In the genomic region with DNA sequence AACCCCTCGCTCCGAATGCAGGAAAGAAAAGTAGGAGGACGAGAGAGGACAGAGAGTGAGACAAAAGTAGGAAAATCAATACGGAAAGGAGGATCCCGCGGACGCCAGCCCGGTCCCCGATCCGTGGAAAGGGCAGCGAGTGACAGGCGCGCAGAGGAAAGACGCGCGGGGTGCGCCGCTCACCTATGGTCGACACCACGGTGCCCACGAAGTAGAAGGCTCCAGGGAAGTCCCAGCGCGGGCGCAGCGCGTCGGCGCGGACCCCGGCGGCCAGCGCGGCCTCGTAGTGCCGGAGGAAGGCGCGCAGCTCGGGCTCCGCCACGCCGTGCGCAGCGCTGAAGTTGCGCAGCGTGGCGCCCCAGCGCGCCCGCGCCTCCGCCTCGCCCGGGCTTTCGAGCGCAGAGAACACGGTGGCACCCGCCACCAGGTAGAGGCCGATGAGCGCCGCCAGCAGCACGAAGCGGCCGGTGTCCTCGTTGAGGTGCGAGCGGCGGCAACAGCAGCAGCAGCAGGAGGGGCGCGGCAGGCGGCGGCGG, we compare ENCODE assay signal across 7 mouse cellular contexts. TPM values are rescaled to one million over a fixed set of nuclear protein-coding genes. Genes with fewer than 3 reads are reported as not detected.
DNase-seq lines count a peak whose midpoint lies in the region; ATAC-seq and TF ChIP-seq lines count a peak whose summit lies in the region.

No protein-coding gene starts in this region.

- peak; percentile 41; the same call in 1 of the 2 replicates for ATAC-seq in hindbrain, embryonic 11.5 days (ENCODE audit: low FRiP score)
- ATAC-seq in midbrain, embryonic 13.5 days: peak; percentile 38

- no peak for TF ChIP-seq CTCF in left cerebral cortex, adult 2 months (IDR thresholded peaks at IDR 0.05)

- no peaks in the 10 kb centered on the region for H3K9me3 ChIP-seq in hindbrain, embryonic 11.5 days (ENCODE audit: control insufficient read depth, low read length)
- no peaks in the 10 kb centered on the region for H3K9me3 ChIP-seq in midbrain, embryonic 13.5 days

- peaks cover 6% of the 10 kb centered on the region; the same call in 1 of the 2 replicates for H3K4me1 ChIP-seq in hindbrain, embryonic 11.5 days (replicated peaks; ENCODE audit: control insufficient read depth, insufficient read depth, low read length)
- peaks cover 32% of the 10 kb centered on the region for H3K4me1 ChIP-seq in midbrain, embryonic 13.5 days (replicated peaks)

- peaks cover 58% of the 10 kb centered on the region for H3K27me3 ChIP-seq in hindbrain, embryonic 11.5 days (ENCODE audit: control insufficient read depth, insufficient read depth, low read length)
- peaks cover 78% of the 10 kb centered on the region for H3K27me3 ChIP-seq in midbrain, embryonic 13.5 days

- no peak overlapping the region; the same call in 1 of the 2 replicates for H3K9ac ChIP-seq in hindbrain, embryonic 11.5 days (ENCODE audit: low read depth, low read length)
- peak overlapping the region; percentile 61 for H3K9ac ChIP-seq in midbrain, embryonic 13.5 days (replicated peaks)

- H3K36me3 ChIP-seq in hindbrain, embryonic 11.5 days (ENCODE audit: control insufficient read depth, insufficient read depth, low read length): no peaks in the 10 kb centered on the region
- no peaks in the 10 kb centered on the region for H3K36me3 ChIP-seq in midbrain, embryonic 13.5 days

- intact Hi-C loops in left cerebral cortex, adult 2 months (cut with DNase I): loop anchor here (2.0 to 5.0 kb wide), 4 partner anchors 52 to 125 kb away; a partner anchor contains a TSS

- peak overlapping the region; percentile 75 for H3K4me3 ChIP-seq in left cerebral cortex, adult 2 months
- H3K4me3 ChIP-seq in hindbrain, embryonic 11.5 days (ENCODE audit: low read depth, low read length): peak overlapping the region; percentile 49
- H3K4me3 ChIP-seq in midbrain, embryonic 13.5 days (replicated peaks): peak overlapping the region; percentile 53

- peak overlapping the region; percentile 98 for H3K4me2 ChIP-seq in hindbrain, embryonic 11.5 days (replicated peaks; ENCODE audit: low read depth, low read length)
- peak overlapping the region; percentile 97 for H3K4me2 ChIP-seq in midbrain, embryonic 13.5 days (replicated peaks)

- peak overlapping the region; percentile 88 for H3K27ac ChIP-seq in left cerebral cortex, adult 2 months
- H3K27ac ChIP-seq in hindbrain, embryonic 11.5 days (ENCODE audit: low read depth, low read length): no peak overlapping the region
- no peak overlapping the region for H3K27ac ChIP-seq in midbrain, embryonic 13.5 days

- 0% methylated on average over 67 of the region's 72 CpGs for WGBS in hindbrain, embryonic 11.5 days
- under 1% methylated on average over 68 of the region's 72 CpGs for WGBS in midbrain, embryonic 13.5 days

- peak; percentile 57 to 59 for DNase-seq in left cerebral cortex, adult 2 months (ENCODE audit: extremely low spot score in 1 of 2, low spot score in 2 of 2)
- no peak for DNase-seq in left cerebral cortex, adult 11 months (ENCODE audit: low spot score)
- peak; percentile 57 to 60 for DNase-seq in cerebellum, postnatal 36 days
- DNase-seq in hindbrain, embryonic 11.5 days (ENCODE audit: low spot score): peak; percentile 51
- no peak for DNase-seq in ovary, adult 18-20 months (ENCODE audit: low spot score)
- no peak for DNase-seq in lung, postnatal 14 days

RNA-seq across cellular contexts. Expression of a gene that starts 0.8 kb away (rescaled TPM):
- 10 to 100 TPM; 31.2 to 32.9 TPM for total RNA-seq in left cerebral cortex, adult 2 months (2021)
- polyA plus RNA-seq in hindbrain, embryonic 11.5 days (2014; fragmentation: Nextera tagmentation; extraction: Ambion mirVana): 0.10 and 0.39 TPM in 2 replicates
- polyA plus RNA-seq in midbrain, embryonic 13.5 days (2015; fragmentation: Nextera tagmentation; extraction: Ambion mirVana): 0.36 and 0.45 TPM in 2 replicates

Comparison
In these comparisons a context has a peak if more than half of its experiments do, and no peak if none do; other contexts are left out.
1. DNase-seq: peak in left cerebral cortex, adult 2 months (2 of 2), cerebellum, postnatal 36 days (2 of 2) and hindbrain, embryonic 11.5 days (single experiment); none in left cerebral cortex, adult 11 months (single experiment), ovary, adult 18-20 months (single experiment) and lung, postnatal 14 days (single experiment).
2. Peak in every context shown above with its lines, with median percentiles within 50 percentile points of each other: H3K4me3 ChIP-seq.